Mouse (Mus musculus) hindbrain, embryonic 16.5 days (tissue): ENCODE results near the gene Mtcl1. TPM values are rescaled to one million over a fixed set of nuclear protein-coding genes. Genes with fewer than 3 reads are reported as not detected.

Experiments used
- polyA plus RNA-seq: library from polyadenylated mRNA; unstranded; fragments of >200 nt; fragmentation: Nextera tagmentation; extraction: Ambion mirVana; gene quantifications from 2 replicates; pipeline ENCODE4 v1.2.1, GENCODE M21; 2015

The Mtcl1 gene
- polyA plus RNA-seq, 1 experiment from 2014 or later: 28.0 TPM

Other genes starting within 250 kb of the Mtcl1 start
- gene Rab12, start 70.0 kb upstream of the Mtcl1 start, polyA plus RNA-seq: 23.8 and 69.7 TPM in 2 replicates
- not detected in 2 replicates for gene Themis3, start 144.9 kb upstream of the Mtcl1 start, polyA plus RNA-seq